Mouse (Mus musculus): Measurements from ENCODE around the gene Bpifb9a.
"Not testable (repeated sequence)": the region's sequence is repeated elsewhere in the genome, so short reads cannot be mapped to it uniquely, and the experiment has no call there.

Gene Bpifb9a

DNA sequence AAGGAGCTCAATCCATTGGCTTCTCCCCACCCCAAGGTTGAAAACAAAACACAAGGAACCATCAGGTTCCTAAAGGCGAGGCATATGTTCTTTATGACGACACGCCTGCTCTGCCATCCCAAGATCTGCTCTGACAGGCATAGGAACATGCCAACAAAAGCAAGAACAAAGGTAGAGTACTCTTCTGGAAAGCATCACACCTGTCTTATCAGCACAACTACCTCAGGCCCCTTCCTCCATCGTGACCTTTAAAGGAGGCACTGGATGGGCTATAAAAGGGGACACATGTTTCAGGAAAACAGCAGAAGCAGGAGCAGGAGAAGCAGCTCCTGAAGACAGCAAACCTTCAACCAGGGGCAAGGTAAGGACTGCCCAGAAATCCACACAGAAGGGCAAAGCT, 49.3 kb downstream of the Bpifb9a start, which contains the start of gene Bpifb9b:
TSS of gene Bpifb9b (plus strand) at position 301 of the 400 bp plus-strand sequence.
- in situ Hi-C loops (cut with MboI): not testable (repeated sequence)

DNA sequence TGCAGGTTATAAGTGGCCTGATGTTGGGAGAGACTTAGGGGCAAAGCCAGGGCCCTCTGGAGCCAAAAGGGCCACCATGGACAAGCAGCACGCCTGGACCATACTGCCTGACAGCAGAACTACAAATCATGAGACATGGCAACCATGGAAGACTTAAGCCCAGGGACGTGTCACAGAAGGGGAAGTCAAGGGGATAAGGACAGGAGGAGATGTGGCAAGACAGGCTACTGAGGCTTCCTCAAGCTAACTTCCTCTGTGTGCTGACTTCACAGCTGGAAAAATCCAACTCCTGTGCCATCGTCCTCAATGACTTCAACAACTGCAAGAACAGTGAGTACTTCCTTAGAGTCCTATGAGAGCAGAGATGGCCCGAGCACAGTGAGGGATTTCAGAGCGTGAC, 56.1 kb downstream of the Bpifb9a start:
- in situ Hi-C loops (cut with MboI): not testable (repeated sequence)
